Comparison of ENCODE assay signal across 9 mouse cellular contexts in genomic region chr12:51865061-51865789, GRCm38 (mm10). TPM values are rescaled to one million over a fixed set of nuclear protein-coding genes. Genes with fewer than 3 reads are reported as not detected.
DNase-seq lines count a peak whose midpoint lies in the region; ATAC-seq and TF ChIP-seq lines count a peak whose summit lies in the region.
"Had no signal": no experiment of that assay in that cellular context is flagged by ENCODE, and none has a peak within 500 bp of the region (broad histone marks: within the 10 kb centered on the region; RNA-seq: fewer than 3 reads in every experiment).

No protein-coding gene starts in this region.

- H3K36me3 ChIP-seq in lung, postnatal 0 days (ENCODE audit: insufficient read depth, low read length) = no peaks in the 10 kb centered on the region
- no peaks in the 10 kb centered on the region for H3K36me3 ChIP-seq in intestine, embryonic 16.5 days (ENCODE audit: control insufficient read depth, insufficient read depth, low read length)
- H3K36me3 ChIP-seq: neural tube, embryonic 12.5 days had no signal

- H3K4me3 ChIP-seq in lung, postnatal 0 days (ENCODE audit: low read depth, low read length) = no peak overlapping the region
- H3K4me3 ChIP-seq in bone marrow, adult 2 months (replicated peaks; ENCODE audit: control insufficient read depth, low read depth, low read length) = no peak overlapping the region
- H3K4me3 ChIP-seq in intestine, embryonic 16.5 days (ENCODE audit: low read length) = no peak overlapping the region
- H3K4me3 ChIP-seq: neural tube, embryonic 12.5 days had no signal

- TF ChIP-seq POLR2A in bone marrow, adult 2 months (IDR thresholded peaks at IDR 0.05; ENCODE audit: borderline replicate concordance, control insufficient read depth, low read depth, low read length) = no peak

- peaks cover 6% of the 10 kb centered on the region; the same call in 1 of the 2 replicates for H3K4me1 ChIP-seq in lung, postnatal 0 days (ENCODE audit: insufficient read depth, low read depth, low read length)
- H3K4me1 ChIP-seq in bone marrow, adult 2 months (ENCODE audit: control insufficient read depth, insufficient read depth, low read length) = peaks cover 9% of the 10 kb centered on the region
- peaks cover 9% of the 10 kb centered on the region; the same call in 1 of the 2 replicates for H3K4me1 ChIP-seq in intestine, embryonic 16.5 days (ENCODE audit: control insufficient read depth, insufficient read depth, low read length)

- no peaks in the 10 kb centered on the region for H3K9me3 ChIP-seq in lung, postnatal 0 days (ENCODE audit: low read length)
- H3K9me3 ChIP-seq in intestine, embryonic 16.5 days (ENCODE audit: control insufficient read depth, low read length) = no peaks in the 10 kb centered on the region
- H3K9me3 ChIP-seq: neural tube, embryonic 12.5 days had no signal

- ATAC-seq in lung, postnatal 0 days = peak; percentile 56
- peak; percentile 13; the same call in 1 of the 2 replicates for ATAC-seq in intestine, embryonic 16.5 days
- peak; percentile 43; the same call in 1 of the 2 replicates for ATAC-seq in neutrophil, adult 5-6 weeks (ENCODE audit: extremely low read depth, insufficient number of reproducible peaks, low FRiP score, poor library complexity, severe bottlenecking)

- no peak overlapping the region for H3K9ac ChIP-seq in lung, postnatal 0 days (replicated peaks; ENCODE audit: low read depth)
- no peak overlapping the region for H3K9ac ChIP-seq in intestine, embryonic 16.5 days (ENCODE audit: low read depth, low read length)
- H3K9ac ChIP-seq: neural tube, embryonic 12.5 days had no signal

- 43% methylated on average over 9 of the region's 9 CpGs for WGBS in lung, postnatal 0 days
- WGBS in bone marrow, adult 2 months = 31% methylated on average over 9 of the region's 9 CpGs
- WGBS in intestine, embryonic 16.5 days = 55% methylated on average over 9 of the region's 9 CpGs

- H3K27me3 ChIP-seq in lung, postnatal 0 days (replicated peaks; ENCODE audit: insufficient read depth, low read length) = no peaks in the 10 kb centered on the region
- no peaks in the 10 kb centered on the region for H3K27me3 ChIP-seq in intestine, embryonic 16.5 days (replicated peaks; ENCODE audit: control insufficient read depth, insufficient read depth, low read length)
- H3K27me3 ChIP-seq: neural tube, embryonic 12.5 days had no signal

- TF ChIP-seq CTCF in lung, postnatal 0 days (IDR thresholded peaks at IDR 0.05) = no peak
- TF ChIP-seq CTCF in bone marrow, adult 2 months (IDR thresholded peaks at IDR 0.05; ENCODE audit: control insufficient read depth, insufficient read depth, low read length) = no peak

- H3K27ac ChIP-seq in lung, postnatal 0 days (ENCODE audit: low read length) = peak overlapping the region; percentile 33
- peak overlapping the region; percentile 89 for H3K27ac ChIP-seq in bone marrow, adult 2 months (ENCODE audit: control insufficient read depth, insufficient read depth, low read depth, low read length, poor library complexity)
- H3K27ac ChIP-seq in intestine, embryonic 16.5 days (ENCODE audit: low read length) = peak overlapping the region; percentile 5; the same call in 1 of the 2 replicates
- H3K27ac ChIP-seq: neural tube, embryonic 12.5 days had no signal

- intact Hi-C loops in left cerebral cortex, postnatal 10 days (cut with DNase I) = no loop called here

- TF ChIP-seq EP300 in lung, postnatal 0 days (IDR thresholded peaks at IDR 0.05) = peak; percentile 69

- no peak overlapping the region; the same call in 1 of the 2 replicates for H3K4me2 ChIP-seq in lung, postnatal 0 days (replicated peaks; ENCODE audit: low read depth, low read length)
- H3K4me2 ChIP-seq in intestine, embryonic 16.5 days (ENCODE audit: low read depth, low read length) = no peak overlapping the region
- H3K4me2 ChIP-seq: neural tube, embryonic 12.5 days had no signal

- DNase-seq in lung, postnatal 0 days (ENCODE audit: low spot score) = peak; percentile 76
- DNase-seq in lung, postnatal 10 days = no peak
- DNase-seq in MN1 (ENCODE audit: low spot score) = no peak
- DNase-seq in left cerebral cortex, postnatal 10 days (ENCODE audit: extremely low spot score in 1 of 2, low spot score in 2 of 2) = no peak
- no peak for DNase-seq in layer of hippocampus, adult 8-10 months (ENCODE audit: low spot score in 2 of 2)

RNA-seq across cellular contexts. Expression of gene Hectd1, which starts 35.9 kb away (rescaled TPM):
- polyA plus RNA-seq in lung, postnatal 0 days (2015; fragmentation: Nextera tagmentation; extraction: Ambion mirVana) = 27.5 and 31.8 TPM in 2 replicates
- 20.1 and 31.2 TPM in 2 replicates for polyA plus RNA-seq in bone marrow, adult 2 months (2011; ENCODE audit: insufficient read depth, insufficient read length, low replicate concordance, missing spikeins)
- 25.6 and 26.8 TPM in 2 replicates for polyA plus RNA-seq in intestine, embryonic 16.5 days (2015; fragmentation: Nextera tagmentation; extraction: Ambion mirVana)
- total RNA-seq in neutrophil, adult 5-6 weeks (2017) = 274 and 299 TPM in 2 replicates
- total RNA-seq in left cerebral cortex, postnatal 10 days (2021) = 10 to 100 TPM; 89.9 to 90.7 TPM
- 10 to 100 TPM; 76.0 to 86.8 (median 83.3) TPM for total RNA-seq in layer of hippocampus, adult 8-10 months (2022)

Comparison
In these comparisons a context has a peak if more than half of its experiments do, and no peak if none do; other contexts are left out.
1. H3K27ac ChIP-seq: peak in every context shown above with its lines; median percentile 89 in bone marrow, adult 2 months; 33 in lung, postnatal 0 days; 5 in intestine, embryonic 16.5 days.